Mouse (Mus musculus) frontal cortex, postnatal 14 days (tissue): ENCODE measurements at regions not wholly inside any gene's neighbourhood (a gene's known extent, or its start where the extent isn't known, plus 50 kb on each side); places are given as distances from the start of the nearest gene placed in this dataset.

Experiments used
- DNase-seq, 2 experiments: peaks; one replicate each; pipeline ENCODE4 v3.0.0; 2022; ENCODE audit warnings: low spot score in 2 of 2

DNA sequence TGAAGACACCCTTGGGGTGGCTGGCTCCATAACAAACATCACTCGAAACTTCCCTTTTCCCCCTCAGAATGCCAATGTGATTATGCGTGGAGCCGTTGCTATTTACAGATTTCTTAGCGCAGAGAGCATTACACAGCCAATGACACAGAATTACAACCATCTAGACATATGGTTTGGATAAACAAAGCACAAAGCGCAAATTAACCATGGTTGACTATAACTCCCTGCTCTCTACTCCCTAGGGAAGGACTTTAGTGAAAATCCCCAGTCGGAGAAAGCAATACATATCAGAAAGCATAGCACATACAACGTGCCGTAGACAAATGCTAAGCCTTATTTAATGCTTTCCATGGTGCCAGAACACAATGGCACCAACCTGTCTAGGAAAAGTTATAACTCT lies 131.8 kb downstream of the Tshz3 start:
- DNase-seq, result no peak

DNA sequence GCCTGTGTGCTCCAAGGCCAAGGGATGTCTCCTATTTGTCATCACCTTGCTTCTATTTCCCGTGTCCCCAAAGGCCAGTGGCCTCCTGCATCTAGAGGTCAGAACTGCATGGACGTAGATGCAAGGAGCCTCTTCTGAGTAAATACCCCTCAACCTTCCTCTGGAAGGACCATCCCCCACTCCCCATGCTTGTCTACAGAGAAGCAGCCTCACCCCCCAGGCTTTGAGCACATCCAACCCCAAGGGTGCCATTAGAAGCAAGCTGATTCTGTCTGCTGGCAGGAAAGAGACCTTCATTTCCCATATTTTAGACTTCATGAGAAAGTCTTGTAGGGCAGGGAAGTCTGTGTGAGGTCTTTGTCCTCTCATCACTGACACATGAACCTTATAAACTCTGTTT lies 132.2 kb downstream of the Tshz3 start:
- DNase-seq, result no peak

DNA sequence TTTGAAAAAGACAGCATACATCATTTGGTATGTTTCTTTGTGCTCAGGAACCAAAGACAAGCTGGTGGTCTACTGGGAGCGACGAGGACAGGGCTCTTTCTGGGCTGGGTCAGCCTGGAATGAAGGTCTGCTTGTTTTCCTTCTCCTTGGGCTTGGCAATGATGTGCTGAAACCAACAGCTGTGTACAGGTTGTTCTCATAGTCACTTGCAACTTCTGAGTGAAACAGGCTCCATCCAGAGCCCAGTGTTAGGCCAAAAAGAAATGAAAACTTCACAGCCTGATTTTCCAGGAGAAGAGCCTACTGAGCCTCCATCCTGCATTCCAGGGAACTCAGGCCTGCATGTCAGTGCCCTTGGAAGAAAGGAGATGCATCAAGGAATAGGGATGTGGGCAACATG lies 150.4 kb downstream of the Tshz3 start:
- no peak for DNase-seq

- no peak for DNase-seq
Measured at GRCm38 (mm10) chr7:36851275-36851889, 153.5 kb downstream of the Tshz3 start.

DNA sequence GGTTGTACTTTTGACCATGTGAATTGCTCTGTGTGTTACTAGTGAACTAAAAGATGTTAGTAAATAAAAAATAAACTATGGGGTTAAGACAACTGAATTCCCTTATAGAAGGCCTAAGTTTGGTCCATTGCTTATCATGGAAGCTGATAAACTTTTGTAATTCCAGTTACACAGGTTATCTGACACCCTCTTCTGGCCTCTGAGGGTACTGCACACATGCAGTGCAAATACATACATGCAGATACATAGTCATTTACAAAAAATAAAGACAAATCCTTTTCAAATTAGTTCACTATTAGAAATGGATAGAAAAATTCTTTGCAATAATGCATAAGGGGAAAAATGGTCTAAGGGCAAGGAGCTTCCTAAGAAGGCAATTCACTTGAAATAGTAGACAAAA lies 156.4 kb downstream of the Tshz3 start:
- no peak for DNase-seq

DNA sequence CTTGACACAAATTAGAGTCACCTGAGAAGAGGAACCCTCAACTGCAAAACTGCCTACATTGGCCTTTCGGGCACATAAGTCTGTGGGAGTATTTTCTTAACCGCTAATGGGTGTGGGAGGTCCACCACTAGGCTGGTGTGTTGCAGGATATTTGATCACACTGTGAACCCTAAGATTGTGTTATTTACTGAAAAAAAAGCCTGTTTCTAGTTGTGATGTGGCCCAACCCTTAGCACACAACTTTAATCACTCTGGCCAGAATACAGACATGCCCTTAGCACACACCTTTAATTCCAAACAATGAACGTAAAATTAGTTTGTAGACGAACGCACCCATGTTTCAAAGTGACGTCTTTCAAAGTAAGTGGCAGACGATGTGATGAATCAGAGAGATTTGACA lies 161.5 kb downstream of the Tshz3 start:
- no peak for DNase-seq

DNA sequence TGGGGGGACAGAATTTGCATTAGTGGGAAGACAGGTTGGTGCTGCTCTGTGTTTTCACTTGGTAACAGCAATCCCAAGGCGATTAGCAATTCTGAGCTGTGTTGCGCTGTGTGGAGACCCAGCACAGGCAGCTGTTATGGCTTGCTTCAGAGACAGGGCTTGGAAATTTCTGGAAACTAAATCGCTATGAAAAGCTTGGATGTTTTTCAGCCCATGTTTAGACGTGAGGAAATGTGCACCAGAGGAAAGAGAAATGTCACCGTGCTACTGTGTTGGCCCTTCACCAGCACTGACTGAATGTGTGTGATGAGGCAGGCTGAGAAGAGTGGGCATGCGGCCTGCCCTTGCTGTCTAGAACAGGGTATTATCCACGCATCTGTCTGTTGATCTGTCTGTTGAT lies 164.6 kb downstream of the Tshz3 start:
- no peak for DNase-seq

GRCm38 (mm10) chr7:36863745-36864144 lies 165.8 kb downstream of the Tshz3 start:
- DNase-seq, result no peak

DNA sequence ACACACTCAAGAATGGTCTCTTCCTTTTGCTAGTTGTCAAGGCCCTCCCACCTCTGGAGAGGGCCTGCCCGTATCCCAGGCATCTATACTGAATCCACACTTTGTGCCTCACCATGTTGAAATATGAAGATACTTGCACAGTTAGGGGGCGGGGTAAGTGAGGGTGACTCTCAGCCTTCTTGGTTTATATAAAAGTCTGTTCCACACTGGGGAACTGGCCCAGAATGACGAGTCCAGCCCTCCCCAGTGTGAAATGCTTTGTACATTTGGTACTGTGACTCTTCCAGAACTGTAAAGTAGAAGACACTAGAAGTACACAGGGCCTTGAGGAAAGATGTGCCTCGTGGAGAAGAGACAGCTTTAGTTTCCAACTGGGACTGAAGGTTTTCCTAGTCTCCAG lies 166.8 kb downstream of the Tshz3 start:
- no peak for DNase-seq

GRCm38 (mm10) chr7:36866602-36867001 lies 168.7 kb downstream of the Tshz3 start:
- DNase-seq, result peak; percentile 15 to 53

DNA sequence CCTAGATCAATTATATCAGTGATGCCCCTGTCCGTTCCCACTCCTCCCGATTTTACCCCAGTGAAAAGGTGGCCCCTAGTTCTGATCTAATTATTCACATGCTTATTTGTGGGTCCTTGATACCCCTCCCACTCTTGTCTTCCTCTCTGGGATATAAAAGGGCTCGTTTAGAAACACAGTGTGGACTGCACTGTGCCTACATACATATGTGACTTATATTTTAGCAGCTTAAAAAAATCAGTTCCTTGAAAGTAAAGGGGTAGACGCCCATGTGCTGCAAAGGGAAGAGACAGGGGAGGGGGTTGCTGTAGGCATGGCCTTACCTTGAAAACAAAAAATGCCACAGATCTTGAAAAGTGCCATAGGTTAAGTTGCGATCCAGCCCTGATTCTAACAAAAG lies 176.1 kb downstream of the Tshz3 start:
- DNase-seq, result no peak

DNA sequence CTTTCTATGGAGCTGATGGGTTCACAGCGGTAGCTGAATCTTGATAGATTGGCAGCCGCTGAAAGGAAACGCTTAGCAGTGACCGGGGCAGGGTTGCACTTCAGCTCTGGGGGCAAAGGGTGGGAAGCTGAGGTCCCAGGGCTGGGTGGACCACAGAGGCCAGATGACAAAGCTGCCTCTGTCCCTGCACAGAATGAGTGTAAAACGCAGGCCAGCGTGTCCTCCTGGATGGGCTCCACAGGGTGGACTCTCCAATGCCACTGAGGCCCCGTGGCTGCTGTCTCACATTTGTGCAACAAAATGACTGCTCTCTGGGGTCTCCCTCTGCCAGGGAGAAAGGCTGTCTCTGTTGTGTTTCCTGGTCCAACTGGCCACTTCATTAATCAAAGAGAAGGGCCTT lies 179.8 kb downstream of the Tshz3 start:
- no peak for DNase-seq

- DNase-seq, result no peak
Measured at GRCm38 (mm10) chr7:36892776-36893500, 195.0 kb downstream of the Tshz3 start.

GRCm38 (mm10) chr7:36896339-36896738 lies 198.4 kb downstream of the Tshz3 start:
- no peak for DNase-seq

DNA sequence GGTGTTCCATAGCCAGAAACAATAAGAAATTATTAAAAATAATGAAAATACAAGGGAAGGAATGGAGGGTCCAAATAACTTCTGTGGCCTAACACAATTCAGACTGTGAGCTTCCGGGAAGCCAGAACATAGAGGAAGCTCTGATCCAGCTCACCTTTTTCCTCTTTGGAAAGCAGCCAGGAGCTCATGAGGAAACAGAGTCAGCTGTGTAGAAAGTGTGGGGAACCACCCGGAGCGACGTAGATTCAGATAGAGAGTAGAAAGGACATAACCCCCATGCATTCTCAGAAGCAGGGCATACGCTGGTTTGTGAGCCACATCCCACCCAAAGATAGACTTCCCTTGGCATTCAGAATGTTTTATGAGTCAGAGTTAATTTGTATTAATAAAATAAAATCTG lies 203.6 kb downstream of the Tshz3 start:
- DNase-seq, result no peak

GRCm38 (mm10) chr7:36913304-36913703 lies 215.4 kb downstream of the Tshz3 start:
- DNase-seq, result no peak

DNA sequence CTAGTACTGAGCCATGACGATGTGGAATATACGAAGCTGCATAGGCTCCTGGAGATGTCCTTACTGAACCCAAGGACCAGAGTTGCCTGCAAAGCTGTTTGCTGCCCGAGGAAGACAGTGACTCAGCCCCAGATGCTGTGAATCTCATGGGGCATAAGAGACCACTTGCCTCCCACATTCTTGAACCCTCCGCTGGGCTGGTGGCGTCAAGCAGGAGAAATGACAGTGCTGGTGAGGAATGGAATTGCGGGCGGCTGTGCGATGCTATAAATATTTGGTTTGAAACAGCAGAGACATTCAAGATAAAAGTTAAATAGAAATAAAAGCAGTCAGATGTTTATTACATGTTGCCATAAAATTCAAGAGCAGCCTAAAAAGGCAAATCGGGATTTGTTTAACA lies 216.3 kb downstream of the Tshz3 start:
- DNase-seq, result no peak

DNA sequence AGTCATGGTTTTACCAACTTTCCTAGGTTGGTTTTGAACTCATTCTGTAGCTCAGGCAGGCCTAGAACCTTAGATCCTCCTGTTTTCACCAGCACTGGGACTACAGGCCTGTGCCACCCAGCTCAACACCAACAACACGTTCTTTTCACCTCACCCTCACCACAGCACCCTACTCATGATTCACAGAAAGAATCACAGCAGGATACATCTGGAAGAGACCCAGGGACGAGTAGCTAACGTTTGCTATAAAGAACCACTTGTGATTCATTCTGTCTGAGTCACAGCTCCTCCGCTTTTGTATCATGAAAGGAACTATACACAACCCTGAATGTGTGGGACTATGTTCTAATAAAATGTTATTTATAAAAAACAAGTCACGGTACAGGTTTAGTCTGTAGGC lies 217.3 kb downstream of the Tshz3 start:
- no peak for DNase-seq

- no peak for DNase-seq
Measured at GRCm38 (mm10) chr7:36917011-36917410, 219.1 kb downstream of the Tshz3 start.

DNA sequence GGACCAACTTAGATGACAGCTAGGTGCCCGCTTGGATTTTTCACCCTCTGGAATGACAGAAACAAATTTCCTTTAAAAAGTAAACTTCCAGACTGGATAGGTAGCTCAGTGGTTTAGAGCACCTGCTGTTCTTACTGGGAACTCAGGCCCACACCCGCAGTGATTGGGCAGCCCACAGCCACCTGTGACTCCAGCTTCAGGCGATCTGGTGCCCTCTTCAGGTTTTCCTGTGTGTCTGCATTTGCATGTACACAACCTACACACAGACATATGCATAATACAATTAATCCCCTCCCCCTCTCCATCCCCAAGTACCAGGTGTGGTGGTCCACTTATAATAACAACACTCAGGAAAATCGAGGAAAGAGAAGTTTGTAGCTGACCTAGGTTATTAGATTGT lies 221.5 kb downstream of the Tshz3 start:
- no peak for DNase-seq

DNA sequence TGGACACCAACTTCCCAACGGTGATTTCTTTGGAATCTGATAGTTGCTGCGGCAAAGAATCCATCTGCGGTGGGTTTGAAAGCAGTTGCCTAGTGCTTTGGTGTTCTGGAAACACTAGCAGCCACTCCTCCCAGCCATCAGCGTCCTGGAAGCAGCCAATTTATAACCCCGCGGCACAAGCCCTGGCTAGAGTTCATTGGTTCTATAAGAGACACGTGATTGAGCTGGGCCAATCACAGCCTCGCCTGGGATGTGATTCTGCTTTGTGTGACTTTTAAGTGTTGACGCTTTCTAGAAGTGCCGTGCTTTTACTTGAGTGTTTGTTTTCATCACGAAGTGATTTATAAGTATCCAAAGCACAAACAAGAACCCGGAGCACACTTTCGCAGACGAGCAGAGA lies 223.1 kb downstream of the Tshz3 start:
- no peak for DNase-seq

- DNase-seq, result no peak
Measured at GRCm38 (mm10) chr7:36933490-36933889, 235.6 kb downstream of the Tshz3 start.

DNA sequence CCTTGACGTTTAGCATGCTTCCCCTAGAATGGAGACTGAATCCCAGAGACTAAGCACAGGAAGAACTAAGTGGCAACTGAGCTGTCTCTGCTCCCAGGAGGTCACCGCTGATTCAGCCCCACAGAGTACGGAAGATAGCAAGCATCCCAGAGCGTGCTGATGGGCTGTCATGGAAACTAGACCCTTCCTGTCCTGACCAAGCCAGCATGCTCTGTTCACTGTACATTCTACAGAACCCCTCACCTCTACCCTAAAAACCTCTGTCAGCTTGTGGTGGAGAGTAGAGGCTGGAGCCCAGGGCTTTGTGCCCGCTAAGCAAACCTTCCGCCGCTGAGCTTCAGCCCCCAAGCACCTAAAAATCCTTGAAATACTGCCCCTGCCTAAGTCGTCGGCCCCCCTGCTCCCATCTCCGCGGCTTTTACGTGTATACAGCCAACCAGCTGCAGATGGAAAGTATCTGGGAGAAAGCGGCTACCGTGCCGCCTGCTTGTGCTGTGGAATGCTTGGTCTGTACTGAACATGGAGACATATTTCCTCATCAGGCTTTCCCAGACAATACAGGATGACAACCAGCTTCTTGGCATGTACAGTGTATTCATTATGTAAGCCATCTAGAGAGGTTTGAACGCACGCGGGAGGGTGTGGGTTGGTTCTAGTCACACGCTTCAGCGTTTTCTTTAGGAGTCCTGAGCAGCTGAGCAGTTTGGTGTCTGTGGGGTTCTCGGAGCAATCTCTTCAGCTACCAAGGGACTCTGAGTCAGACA lies 237.1 kb downstream of the Tshz3 start:
- DNase-seq, result peak; percentile 23 to 32
